Mouse (Mus musculus) limb, embryonic 10.5 days (tissue): ENCODE results near the gene Thrsp. TPM values are rescaled to one million over a fixed set of nuclear protein-coding genes. Genes with fewer than 3 reads are reported as not detected.

Experiments used
- DNase-seq: peaks from one replicate; pipeline ENCODE4 v3.0.0-alpha.2; 2017; ENCODE audit warnings: low spot score
- H3K27ac ChIP-seq: fragments of 300-500 bp; sonication (generic); 2 replicates; pipeline ENCODE4 v1.5.1; 2016; ENCODE audit warnings: mild to moderate bottlenecking
- H3K27me3 ChIP-seq: fragments of 300-500 bp; sonication (generic); 2 replicates; pipeline ENCODE4 v1.6.1; 2016; ENCODE audit warnings: low read depth, mild to moderate bottlenecking; ENCODE audit not compliant: poor library complexity, severe bottlenecking
- H3K36me3 ChIP-seq: fragments of 300-500 bp; sonication (generic); 2 replicates; pipeline ENCODE4 v1.6.1; 2016; ENCODE audit warnings: mild to moderate bottlenecking, moderate library complexity
- H3K4me1 ChIP-seq: fragments of 300-500 bp; sonication (generic); 2 replicates; pipeline ENCODE4 v1.6.1; 2016
- H3K4me3 ChIP-seq: fragments of 300-500 bp; sonication (generic); 2 replicates; pipeline ENCODE4 v1.5.1; 2016; ENCODE audit warnings: mild to moderate bottlenecking, moderate library complexity
- H3K9me3 ChIP-seq: fragments of 300-500 bp; sonication (generic); replicated peaks from 2 replicates; pipeline ENCODE4 v1.6.1; 2016; ENCODE audit warnings: mild to moderate bottlenecking
- WGBS: fragments of 180-500 bp; shearing (Covaris S2); methylation state at CpG from one replicate; pipeline ENCODE4 v1.1.7; 2016; 5-methylcytosine and 5-hydroxymethylcytosine counted together
- polyA plus RNA-seq: library from polyadenylated mRNA; unstranded; fragments of >200 nt; fragmentation: Nextera tagmentation; extraction: Ambion mirVana; gene quantifications from 2 replicates; pipeline ENCODE4 v1.2.1, GENCODE M21; 2016

Gene Thrsp
- polyA plus RNA-seq, 1 experiment from 2014 or later = 0.46 TPM

- H3K4me1 ChIP-seq = no peaks in the 10 kb centered on the region
- no peak overlapping the region for H3K4me3 ChIP-seq
- H3K36me3 ChIP-seq = peaks cover 100% of the 10 kb centered on the region
- no peak for DNase-seq
- H3K9me3 ChIP-seq = no peaks in the 10 kb centered on the region
- H3K27ac ChIP-seq = no peak overlapping the region
- 89% methylated on average over 7 of the region's 7 CpGs for WGBS
- no peaks in the 10 kb centered on the region for H3K27me3 ChIP-seq
Observed at GRCm38 (mm10) chr7:97386106-97386805, 31.3 kb downstream of the Thrsp start.

DNA sequence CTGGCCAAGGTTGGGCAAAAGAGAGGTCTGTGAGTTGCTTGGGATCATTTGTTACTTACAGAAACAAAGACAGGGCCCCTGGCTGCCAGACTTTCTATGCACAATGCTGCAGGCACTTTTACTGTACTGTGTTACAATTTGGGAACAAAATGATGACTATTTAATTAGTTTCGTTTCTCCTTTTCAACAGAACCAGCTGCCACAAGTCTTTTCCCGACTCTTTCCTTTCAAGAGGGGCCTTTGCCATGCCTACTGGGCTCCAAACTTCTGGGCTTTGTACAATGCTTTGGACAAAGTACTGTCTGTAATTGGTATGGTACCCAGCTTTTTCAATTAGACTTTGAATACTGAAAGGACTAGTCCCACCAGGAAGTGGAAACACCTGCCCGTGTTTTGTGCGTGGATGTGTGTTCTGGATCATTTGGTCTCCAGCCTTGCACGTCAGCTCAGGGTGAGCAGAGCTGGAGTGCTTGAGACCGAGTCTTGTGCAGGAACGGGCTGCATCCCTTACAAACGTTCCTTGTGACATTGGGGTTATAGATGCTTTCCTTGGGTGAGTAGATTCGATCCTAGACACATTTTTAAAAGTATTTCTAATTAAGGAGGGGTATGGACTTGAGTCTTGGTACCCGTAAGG lies 33.9 kb downstream of the Thrsp start:
- H3K27me3 ChIP-seq = no peaks in the 10 kb centered on the region
- no peak for DNase-seq
- H3K27ac ChIP-seq = no peak overlapping the region
- 93% methylated on average over 10 of the region's 10 CpGs for WGBS
- H3K4me3 ChIP-seq = no peak overlapping the region
- no peaks in the 10 kb centered on the region for H3K4me1 ChIP-seq
- no peaks in the 10 kb centered on the region for H3K9me3 ChIP-seq
- H3K36me3 ChIP-seq = peaks cover 99% of the 10 kb centered on the region

DNA sequence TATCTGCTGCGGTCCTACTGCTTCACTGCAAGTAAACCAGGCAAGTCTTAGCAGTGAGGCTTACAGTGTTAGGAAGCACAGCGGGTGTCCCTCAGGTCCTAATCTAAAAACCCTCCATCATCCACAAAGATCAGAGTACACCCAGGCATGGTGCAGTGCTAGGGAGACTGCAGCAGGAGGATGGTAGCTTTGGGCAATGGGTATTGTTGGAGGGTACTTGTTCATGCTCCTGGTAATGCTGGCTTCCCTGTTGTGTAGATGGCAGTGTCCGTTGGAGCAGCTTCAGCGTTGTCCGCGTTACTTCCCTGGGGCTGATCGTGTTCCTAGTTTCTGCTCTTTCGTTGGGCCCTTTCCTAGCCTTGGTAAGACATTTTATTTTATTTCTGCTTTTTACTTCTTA lies 34.9 kb downstream of the Thrsp start:
- no peak overlapping the region for H3K4me3 ChIP-seq
- H3K27ac ChIP-seq = no peak overlapping the region
- no peaks in the 10 kb centered on the region for H3K4me1 ChIP-seq
- no peak for DNase-seq
- 96% methylated on average over 8 of the region's 8 CpGs for WGBS
- H3K27me3 ChIP-seq = no peaks in the 10 kb centered on the region
- peaks cover 99% of the 10 kb centered on the region for H3K36me3 ChIP-seq
- no peaks in the 10 kb centered on the region for H3K9me3 ChIP-seq

- Histone ChIP-seq H3K27ac (no peak overlapping the region), H3K4me3 (no peak overlapping the region), H3K27me3 (no peaks in the 10 kb centered on the region), H3K36me3 (peaks cover 97% of the 10 kb centered on the region), H3K9me3 (no peaks in the 10 kb centered on the region), H3K4me1 (no peaks in the 10 kb centered on the region)
- no peak for DNase-seq
- 95% methylated on average over 5 of the region's 5 CpGs for WGBS
Observed at GRCm38 (mm10) chr7:97380500-97381123, 36.9 kb downstream of the Thrsp start.

DNA sequence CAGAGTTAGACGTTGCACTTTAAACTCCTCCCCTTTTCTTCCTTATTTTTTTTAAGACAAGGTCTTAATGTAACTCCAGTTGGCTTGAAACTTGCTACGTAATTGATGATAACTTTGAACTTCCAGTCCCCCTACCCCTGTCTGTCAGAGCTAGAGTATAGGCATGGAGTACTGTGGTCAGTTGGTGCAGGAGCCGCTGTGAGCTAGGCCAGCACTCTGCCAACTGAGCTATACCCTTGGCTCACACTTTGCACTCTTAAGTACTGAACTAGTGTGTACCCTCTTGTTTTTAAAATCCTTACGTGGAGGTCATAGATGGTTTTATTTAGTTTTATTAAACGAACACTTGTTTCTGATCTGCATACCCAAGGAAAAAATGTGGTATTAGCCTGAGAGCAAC lies 38.2 kb downstream of the Thrsp start:
- H3K27ac ChIP-seq = no peak overlapping the region
- 91% methylated on average over 5 of the region's 5 CpGs for WGBS
- H3K36me3 ChIP-seq = peaks cover 97% of the 10 kb centered on the region
- no peaks in the 10 kb centered on the region for H3K27me3 ChIP-seq
- no peak for DNase-seq
- H3K4me3 ChIP-seq = no peak overlapping the region
- H3K9me3 ChIP-seq = no peaks in the 10 kb centered on the region
- no peaks in the 10 kb centered on the region for H3K4me1 ChIP-seq

DNA sequence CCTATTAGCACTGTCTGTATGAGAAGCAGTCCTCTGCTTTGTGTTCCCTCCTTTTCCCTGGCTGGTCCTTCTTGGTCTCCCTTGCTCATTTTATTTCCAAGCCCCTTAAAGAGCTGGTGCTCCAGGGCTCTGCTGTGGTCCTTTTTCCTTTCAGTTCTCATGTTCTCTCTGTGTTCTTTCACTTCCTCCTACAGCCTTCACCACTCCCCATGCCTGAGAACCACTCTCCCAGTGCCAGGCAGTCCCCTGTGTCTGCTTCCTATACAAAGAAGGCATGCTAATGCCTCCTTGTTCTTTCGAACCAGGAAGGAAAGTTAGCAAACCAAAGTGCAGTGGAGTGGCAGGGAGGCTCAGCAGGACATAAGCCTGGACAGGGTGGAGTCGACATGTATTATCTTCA lies 41.6 kb downstream of the Thrsp start:
- Histone ChIP-seq H3K9me3 (no peaks in the 10 kb centered on the region), H3K27me3 (no peaks in the 10 kb centered on the region), H3K4me1 (peaks cover 7% of the 10 kb centered on the region), H3K4me3 (no peak overlapping the region), H3K36me3 (peaks cover 70% of the 10 kb centered on the region), H3K27ac (no peak overlapping the region)
- no peak for DNase-seq
- WGBS = 91% methylated on average over 2 of the region's 2 CpGs

- 95% methylated on average over 9 of the region's 9 CpGs for WGBS
- peaks cover 63% of the 10 kb centered on the region for H3K36me3 ChIP-seq
Observed at GRCm38 (mm10) chr7:97375101-97375500, 42.4 kb downstream of the Thrsp start.

DNA sequence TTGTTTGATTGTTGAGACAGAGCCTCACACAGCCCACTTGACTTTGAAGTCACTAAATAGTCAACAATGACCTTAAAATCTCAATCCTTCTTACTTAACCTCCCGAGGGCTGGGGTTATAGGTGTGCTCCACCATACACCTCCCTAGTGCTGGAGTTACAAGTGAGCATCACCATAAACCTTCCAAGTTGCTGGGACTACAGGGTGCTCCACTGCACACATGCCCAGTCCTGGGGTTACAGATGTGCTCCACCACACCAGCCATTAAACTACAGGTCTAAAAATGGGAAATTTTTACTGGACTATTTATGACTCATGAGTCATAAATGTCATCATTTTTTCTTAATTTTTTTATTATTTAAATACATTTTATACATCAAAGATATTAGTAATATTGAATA lies 51.6 kb downstream of the Thrsp start:
- Histone ChIP-seq H3K27me3 (no peaks in the 10 kb centered on the region), H3K9me3 (no peaks in the 10 kb centered on the region), H3K4me3 (no peak overlapping the region), H3K36me3 (no peaks in the 10 kb centered on the region), H3K27ac (no peak overlapping the region), H3K4me1 (peaks cover 5% of the 10 kb centered on the region)
- WGBS = 88% methylated on average over 1 of the region's 1 CpGs
- no peak for DNase-seq

More at GRCm38 (mm10) chr7:97375101-97375500, 42.4 kb downstream of the Thrsp start:
- Histone ChIP-seq H3K4me3 (no peak overlapping the region), H3K4me1 (peaks cover 11% of the 10 kb centered on the region), H3K27me3 (no peaks in the 10 kb centered on the region), H3K9me3 (no peaks in the 10 kb centered on the region), H3K27ac (no peak overlapping the region)
- no peak for DNase-seq

Other genes starting within 250 kb of the Thrsp start
- gene Usp35, start 85.7 kb downstream of the Thrsp start, polyA plus RNA-seq = 1.6 and 2.0 TPM in 2 replicates
- 3.5 and 4.2 TPM in 2 replicates for gene Kctd21, start 85.4 kb downstream of the Thrsp start, polyA plus RNA-seq
- gene Alg8, start 46.1 kb downstream of the Thrsp start, polyA plus RNA-seq = 53.4 and 55.2 TPM in 2 replicates
- gene Ndufc2, start 17.7 kb downstream of the Thrsp start, polyA plus RNA-seq = 305 and 321 TPM in 2 replicates
- 0.69 and 1.0 TPM in 2 replicates for gene Kctd14, start 33.6 kb upstream of the Thrsp start, polyA plus RNA-seq
- 64.5 and 69.7 TPM in 2 replicates for gene Ints4, start 63.2 kb upstream of the Thrsp start, polyA plus RNA-seq
- 28.7 and 39.8 TPM in 2 replicates for gene Aamdc, start 161.8 kb upstream of the Thrsp start, polyA plus RNA-seq
- gene Rsf1, start 162.2 kb upstream of the Thrsp start, polyA plus RNA-seq = 23.0 and 25.6 TPM in 2 replicates